Mouse (Mus musculus) ovary, postnatal 14 days (tissue): ENCODE results near the gene Fam169b.
"Not testable (repeated sequence)": the region's sequence is repeated elsewhere in the genome, so short reads cannot be mapped to it uniquely, and the experiment has no call there.

Experiments used
- DNase-seq: peaks from one replicate; pipeline ENCODE4 v3.0.0; 2022; ENCODE audit warnings: low spot score

The Fam169b gene

GRCm38 (mm10) chr7:68286526-68287481, 13.2 kb downstream of the Fam169b start:
- DNase-seq, result no peak

- DNase-seq, result no peak
Measured at GRCm38 (mm10) chr7:68287582-68287981, 13.9 kb downstream of the Fam169b start.

GRCm38 (mm10) chr7:68288000-68288399, 14.4 kb downstream of the Fam169b start:
- DNase-seq, result not testable (repeated sequence)

- DNase-seq, result no peak
Measured at GRCm38 (mm10) chr7:68289081-68289480, 15.4 kb downstream of the Fam169b start.

- DNase-seq, result no peak
Measured at GRCm38 (mm10) chr7:68291603-68292002, 18.0 kb downstream of the Fam169b start.

GRCm38 (mm10) chr7:68293997-68294789, 20.6 kb downstream of the Fam169b start:
- DNase-seq, result no peak

GRCm38 (mm10) chr7:68296487-68296886, 22.8 kb downstream of the Fam169b start:
- DNase-seq, result no peak

- no peak for DNase-seq
Measured at GRCm38 (mm10) chr7:68298381-68299076, 24.9 kb downstream of the Fam169b start.

- no peak for DNase-seq
Measured at GRCm38 (mm10) chr7:68301160-68301559, 27.5 kb downstream of the Fam169b start.

- peak; percentile 66 for DNase-seq
Measured at GRCm38 (mm10) chr7:68302586-68303433, 29.2 kb downstream of the Fam169b start.

- DNase-seq, result no peak
Measured at GRCm38 (mm10) chr7:68303685-68304084, 30.0 kb downstream of the Fam169b start.

GRCm38 (mm10) chr7:68305781-68306575, 32.3 kb downstream of the Fam169b start:
- no peak for DNase-seq

GRCm38 (mm10) chr7:68306756-68307155, 33.1 kb downstream of the Fam169b start:
- DNase-seq, result no peak

- DNase-seq, result no peak
Measured at GRCm38 (mm10) chr7:68311469-68311868, 37.8 kb downstream of the Fam169b start.

GRCm38 (mm10) chr7:68312395-68312794, 38.8 kb downstream of the Fam169b start:
- no peak for DNase-seq

- no peak for DNase-seq
Measured at GRCm38 (mm10) chr7:68313038-68313782, 39.6 kb downstream of the Fam169b start.

- DNase-seq, result no peak
Measured at GRCm38 (mm10) chr7:68314286-68314685, 40.6 kb downstream of the Fam169b start.

- no peak for DNase-seq
Measured at GRCm38 (mm10) chr7:68315068-68315467, 41.4 kb downstream of the Fam169b start.

GRCm38 (mm10) chr7:68318006-68318788, 44.6 kb downstream of the Fam169b start:
- DNase-seq, result no peak
